Mouse (Mus musculus) inflammation-experienced regulatory T-cells, adult 6 months (primary cell): ENCODE results near the gene Sbk3. TPM values are rescaled to one million over a fixed set of nuclear protein-coding genes. Genes with fewer than 3 reads are reported as not detected.
"Not testable (repeated sequence)": the region's sequence is repeated elsewhere in the genome, so short reads cannot be mapped to it uniquely, and the experiment has no call there.

ENCODE experiments used
- ATAC-seq: one replicate; pipeline ENCODE4 v1.8.0; 2017
- polyA plus RNA-seq, 3 experiments: library from polyadenylated mRNA; unstranded; fragments of 100-300 nt; shearing (Covaris generic); gene quantifications; one replicate each; pipeline ENCODE4 v1.2.1; 2017

Gene Sbk3
- not detected for polyA plus RNA-seq

- ATAC-seq, result no peak
Measured at GRCm38 (mm10) chr7:4971068-4971467, at the start of gene Sbk3. Gene Sbk3, minus strand, starts transcription at chr7:4971168.

- peak; percentile 4 for ATAC-seq
Measured at GRCm38 (mm10) chr7:5020685-5021084, 49.7 kb upstream of the Sbk3 start.

- ATAC-seq, result peak; percentile 88
Measured at GRCm38 (mm10) chr7:5020000-5020681, 49.2 kb upstream of the Sbk3 start, which contains the start of the genes Zfp865 and Ccdc106. Gene Zfp865, plus strand, starts transcription at chr7:5020376. Gene Ccdc106, plus strand, starts transcription at chr7:5020553.

GRCm38 (mm10) chr7:5019576-5019975, 48.6 kb upstream of the Sbk3 start:
- not testable (repeated sequence) for ATAC-seq

GRCm38 (mm10) chr7:5017931-5018330, 47.0 kb upstream of the Sbk3 start:
- ATAC-seq, result no peak

- ATAC-seq, result no peak
Measured at GRCm38 (mm10) chr7:5017352-5017751, 46.4 kb upstream of the Sbk3 start.

GRCm38 (mm10) chr7:5016920-5017319, 46.0 kb upstream of the Sbk3 start:
- ATAC-seq, result no peak

- ATAC-seq, result no peak
Measured at GRCm38 (mm10) chr7:5016057-5016456, 45.1 kb upstream of the Sbk3 start.

GRCm38 (mm10) chr7:5015118-5016001, 44.4 kb upstream of the Sbk3 start, which contains the start of gene Gm44973:
Gene Gm44973, plus strand, starts transcription at chr7:5015496.
- ATAC-seq, result peak; percentile 78

- peak; percentile 74 for ATAC-seq
Measured at GRCm38 (mm10) chr7:5014251-5015117, 43.5 kb upstream of the Sbk3 start, which contains the start of the genes Zfp524 and Fiz1. Gene Zfp524, plus strand, starts transcription at chr7:5014415. Gene Fiz1, minus strand, starts transcription at chr7:5014697.

- no peak for ATAC-seq
Measured at GRCm38 (mm10) chr7:5012681-5013513, 41.9 kb upstream of the Sbk3 start.

GRCm38 (mm10) chr7:5008229-5008628, 37.3 kb upstream of the Sbk3 start:
- no peak for ATAC-seq

GRCm38 (mm10) chr7:5002876-5003275, 31.9 kb upstream of the Sbk3 start:
- not testable (repeated sequence) for ATAC-seq

- peak; percentile 47 for ATAC-seq
Measured at GRCm38 (mm10) chr7:4999876-5000275, 28.9 kb upstream of the Sbk3 start.

GRCm38 (mm10) chr7:4996934-4997333, 26.0 kb upstream of the Sbk3 start:
- ATAC-seq, result no peak

- ATAC-seq, result peak; percentile 72
Measured at GRCm38 (mm10) chr7:4996003-4996895, 25.3 kb upstream of the Sbk3 start, which contains the start of gene Zfp579. Gene Zfp579, minus strand, starts transcription at chr7:4996158.

GRCm38 (mm10) chr7:4995268-4996002, 24.5 kb upstream of the Sbk3 start:
- peak; percentile 33 for ATAC-seq

GRCm38 (mm10) chr7:4993999-4994788, 23.2 kb upstream of the Sbk3 start:
- ATAC-seq, result no peak
